Mouse (Mus musculus) bone marrow macrophage, adult 2 months (primary cell): ENCODE results near the gene B2m.

Source experiments
- CTCF ChIP-seq: IDR thresholded peaks from 2 replicates; pipeline ENCODE4 v1.5.1; 2012; ENCODE audit warnings: low read depth, mild to moderate bottlenecking, low read length, moderate library complexity
- POLR2A ChIP-seq: IDR thresholded peaks from 2 replicates; pipeline ENCODE4 v1.6.1; 2012; ENCODE audit warnings: mild to moderate bottlenecking, low read depth, low read length, borderline replicate concordance

GRCm38 (mm10) chr2:122171292-122171691 is 23.8 kb downstream of the B2m start:
- TF ChIP-seq POLR2A (no peak), CTCF (no peak)
